Mouse (Mus musculus) erythroblast, adult 5-6 weeks (primary cell): ENCODE measurements around the gene Aif1l. TPM values are rescaled to one million over a fixed set of nuclear protein-coding genes. Genes with fewer than 3 reads are reported as not detected.

Experiments used
- ATAC-seq: replicated peaks from 2 replicates; pipeline ENCODE4 v1.8.0; 2016; ENCODE audit warnings: moderate number of reproducible peaks, mild to moderate bottlenecking, moderate TSS enrichment, inconsistent platforms; ENCODE audit not compliant: poor library complexity, low FRiP score, severe bottlenecking
- total RNA-seq, 2 experiments: library from RNA; stranded (forward) in 1 of 2; stranded (reverse) in 1 of 2; fragments of 150-400 nt in 1 of 2; fragments of 200-764, 138-1000 nt in 1 of 2; gene quantifications; 2 replicates each; pipeline versions ENCODE4 v1.2.3 to v1.2.4; 2015 to 2017; ENCODE audit warnings: low replicate concordance in 2 of 2

Aif1l gene
- total RNA-seq, 2 experiments from 2014 or later = not detected

DNA sequence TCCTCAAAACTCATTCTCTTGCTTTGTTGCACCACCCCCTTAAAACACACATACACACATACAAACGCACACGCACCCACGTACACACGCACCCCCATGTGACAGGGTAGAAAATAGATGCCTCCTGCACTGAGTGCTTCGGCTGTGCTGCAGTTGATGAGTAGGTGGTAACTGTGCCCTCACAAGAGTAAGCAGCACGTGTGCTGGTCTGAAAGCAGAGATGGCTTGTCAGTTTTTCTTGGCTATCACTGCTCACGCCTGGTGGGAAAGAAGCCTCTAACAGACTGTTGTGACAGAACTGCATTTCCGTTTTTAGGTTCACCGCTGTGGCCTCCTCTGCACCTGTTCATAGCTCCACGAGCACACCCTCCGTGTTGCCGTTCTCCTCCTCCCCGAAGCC, 46.1 kb downstream of the Aif1l start:
- no peak for ATAC-seq

DNA sequence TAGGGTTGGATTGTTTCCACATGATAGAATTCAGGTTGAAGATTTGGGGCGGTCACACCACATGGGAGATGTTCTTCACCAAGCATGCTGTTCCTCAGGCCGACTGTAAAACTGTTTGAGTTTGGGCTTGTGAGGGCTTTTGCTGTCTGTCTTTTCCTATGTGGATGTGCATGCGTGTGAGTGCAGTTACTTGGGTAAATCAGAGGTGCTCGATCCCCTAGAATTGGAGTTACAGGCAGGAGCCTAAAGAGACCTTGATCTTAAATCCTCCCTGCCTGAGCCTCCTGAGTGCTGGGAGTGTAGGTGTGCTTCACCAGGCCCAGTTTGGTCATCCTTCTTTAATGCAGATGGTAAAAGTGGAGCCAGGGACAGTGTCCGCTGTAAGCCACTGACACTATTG, 47.6 kb downstream of the Aif1l start:
- ATAC-seq = no peak

DNA sequence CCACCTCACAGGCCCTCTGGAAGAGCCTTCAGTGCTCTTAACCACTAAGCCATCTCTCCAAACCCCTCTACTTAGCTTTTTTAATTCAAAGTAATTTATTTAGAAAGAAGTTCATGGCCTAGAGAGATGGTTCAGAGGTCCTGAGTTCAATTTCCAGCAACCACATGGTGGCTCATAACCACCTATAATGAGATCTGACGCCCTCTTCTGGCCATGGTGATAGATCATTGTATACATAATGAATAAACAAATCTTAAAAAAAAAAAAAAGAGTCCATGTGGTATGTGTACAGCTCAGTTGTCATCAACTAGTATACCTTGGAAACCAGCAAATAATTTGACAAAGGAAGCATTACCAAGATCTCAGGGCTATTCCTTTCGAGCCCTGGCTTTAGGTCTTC, 48.5 kb downstream of the Aif1l start:
- ATAC-seq = no peak

DNA sequence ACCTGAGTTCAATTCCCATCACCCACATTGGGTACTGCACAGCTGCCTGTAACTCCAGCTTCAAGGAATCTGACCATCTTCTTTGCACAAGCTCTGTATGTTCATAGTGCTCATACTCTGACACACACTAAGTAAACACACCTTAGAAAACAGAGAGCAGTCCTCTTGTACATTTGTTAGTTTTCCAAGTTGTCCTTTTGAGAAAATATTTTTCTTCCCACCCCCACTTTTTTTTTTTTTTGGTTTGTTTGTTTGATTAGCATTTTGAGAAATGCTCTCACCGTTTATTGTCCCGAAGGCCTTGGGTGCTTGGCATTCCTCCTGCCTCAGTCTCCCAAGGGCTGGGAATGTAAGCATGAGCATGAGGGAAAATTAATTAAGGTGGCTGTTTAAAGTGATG, 58.4 kb downstream of the Aif1l start:
- ATAC-seq = no peak

DNA sequence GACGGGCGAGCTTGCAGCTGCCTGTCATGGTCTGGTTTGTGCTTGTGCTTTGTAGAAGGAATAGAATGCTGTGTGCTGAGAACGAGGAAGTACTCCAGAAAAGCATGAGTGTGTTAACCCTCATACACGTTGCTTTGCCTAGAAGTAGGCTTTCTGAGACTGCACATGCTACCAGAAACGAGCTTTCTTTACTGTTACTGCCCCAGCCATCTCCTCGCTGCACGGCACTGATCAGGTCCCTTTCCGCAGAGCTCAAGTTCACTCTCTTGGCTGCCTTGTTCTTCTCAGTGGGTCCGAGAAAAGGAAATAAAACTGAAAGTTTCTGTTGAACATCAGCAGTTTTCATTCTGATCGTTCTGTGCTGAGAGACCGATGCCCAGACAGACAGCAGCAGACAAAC, 58.8 kb downstream of the Aif1l start:
- no peak for ATAC-seq

DNA sequence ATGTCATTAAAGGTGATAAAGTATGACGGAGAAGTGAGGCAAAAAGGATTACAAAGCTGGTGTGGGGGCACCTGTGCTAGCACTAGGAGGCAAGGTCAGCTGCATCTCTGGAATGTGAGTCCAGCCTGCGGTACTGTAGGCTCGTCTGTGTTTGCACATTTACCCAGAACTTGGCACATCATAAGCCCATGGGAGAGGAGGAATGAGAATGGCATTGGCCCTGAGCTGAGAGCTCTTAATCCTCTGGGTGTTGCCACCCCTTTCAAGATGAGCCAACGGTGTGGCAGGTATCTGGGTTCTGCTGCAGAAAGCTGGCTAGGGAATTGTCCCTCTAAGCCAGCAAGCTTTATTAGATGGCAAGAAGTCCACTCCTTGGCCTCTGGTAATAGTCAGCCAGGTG, 69.8 kb downstream of the Aif1l start:
- ATAC-seq = no peak

DNA sequence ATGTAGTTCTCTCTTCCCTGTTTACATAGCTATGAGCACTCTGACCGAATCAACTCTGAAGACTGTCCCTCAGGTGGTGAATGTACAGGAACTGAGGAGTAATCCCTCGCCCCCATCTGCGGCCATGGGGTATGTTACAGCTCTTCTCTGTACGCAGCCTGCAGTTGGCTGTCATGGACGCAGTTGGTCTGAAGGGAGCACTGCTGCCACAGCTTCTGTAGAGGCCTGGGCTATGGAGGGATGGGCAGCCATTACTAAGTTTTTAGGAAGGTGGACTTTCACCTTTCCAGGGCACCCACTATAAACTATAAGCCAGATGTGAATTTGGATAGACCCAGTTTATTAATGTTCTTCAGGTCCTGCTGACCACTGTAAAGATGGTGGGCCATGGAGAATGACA, 70.3 kb downstream of the Aif1l start:
- ATAC-seq = no peak

Other genes with a start within 250 kb of the Aif1l start
- gene Qrfp, start 139.6 kb upstream of the Aif1l start, total RNA-seq (2015; ENCODE audit: low replicate concordance) = not detected in 2 replicates
- not detected in 2 replicates for gene Qrfp, start 139.6 kb upstream of the Aif1l start, total RNA-seq (2017; ENCODE audit: low replicate concordance)
- not detected in 2 replicates for gene Fibcd1, start 104.1 kb upstream of the Aif1l start, total RNA-seq (2015; ENCODE audit: low replicate concordance)
- gene Fibcd1, start 104.1 kb upstream of the Aif1l start, total RNA-seq (2017; ENCODE audit: low replicate concordance) = not detected in 2 replicates
- gene Lamc3, start 62.8 kb upstream of the Aif1l start, total RNA-seq (2015; ENCODE audit: low replicate concordance) = not detected in 2 replicates
- not detected in 2 replicates for gene Lamc3, start 62.8 kb upstream of the Aif1l start, total RNA-seq (2017; ENCODE audit: low replicate concordance)
- 13.4 and 27.4 TPM in 2 replicates for gene Nup214, start 24.3 kb downstream of the Aif1l start, total RNA-seq (2015; ENCODE audit: low replicate concordance)
- gene Nup214, start 24.3 kb downstream of the Aif1l start, total RNA-seq (2017; ENCODE audit: low replicate concordance) = 7.5 and 14.7 TPM in 2 replicates
- gene Fam78a, start 134.7 kb downstream of the Aif1l start, total RNA-seq (2015; ENCODE audit: low replicate concordance) = 9.6 and 16.9 TPM in 2 replicates
- 19.7 and 23.0 TPM in 2 replicates for gene Fam78a, start 134.7 kb downstream of the Aif1l start, total RNA-seq (2017; ENCODE audit: low replicate concordance)
- gene Plpp7, start 145.4 kb downstream of the Aif1l start, total RNA-seq (2015; ENCODE audit: low replicate concordance) = not detected in 2 replicates
- 0.60 TPM in 1 of 2 replicates, not detected in the other for gene Plpp7, start 145.4 kb downstream of the Aif1l start, total RNA-seq (2017; ENCODE audit: low replicate concordance)
- 12.3 and 13.0 TPM in 2 replicates for gene Prrc2b, start 200.9 kb downstream of the Aif1l start, total RNA-seq (2015; ENCODE audit: low replicate concordance)
- gene Prrc2b, start 200.9 kb downstream of the Aif1l start, total RNA-seq (2017; ENCODE audit: low replicate concordance) = 10.8 and 13.7 TPM in 2 replicates